Mouse (Mus musculus): ENCODE measurements around the gene Mthfd2. TPM values are rescaled to one million over a fixed set of nuclear protein-coding genes. Genes with fewer than 3 reads are reported as not detected.
A peak's percentile ranks its signal among the peaks of the same experiment; 100 is the strongest.
"Not testable (repeated sequence)": the region's sequence is repeated elsewhere in the genome, so short reads cannot be mapped to it uniquely, and the experiment has no call there.

Gene Mthfd2
- total RNA-seq, 2 experiments from 2014 or later, result 4.6 to 6.2 TPM

DNA sequence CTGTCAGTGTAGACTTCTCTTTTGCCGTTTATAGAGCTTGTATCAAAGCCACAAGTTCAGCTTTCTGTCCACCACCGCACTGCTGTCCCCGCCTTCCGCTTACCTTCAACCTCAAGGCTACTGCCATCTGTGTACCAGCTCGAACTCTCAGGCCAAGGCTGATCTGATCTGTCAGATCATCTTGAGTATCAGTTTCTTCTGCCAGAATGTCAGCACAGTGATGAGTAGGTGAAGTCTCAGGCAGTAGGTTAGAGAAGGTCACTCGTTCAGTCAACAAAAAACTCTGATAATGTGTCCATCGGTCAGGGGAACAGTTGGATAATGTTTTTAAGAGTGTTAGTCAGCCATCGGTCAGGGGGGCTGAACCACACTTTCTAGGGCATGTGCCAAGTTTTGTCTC, 19.6 kb upstream of the Mthfd2 start:
- intact Hi-C loops (cut with DNase I); DNase-seq (ENCODE audit: low spot score in 2 of 2): not testable (repeated sequence)

DNA sequence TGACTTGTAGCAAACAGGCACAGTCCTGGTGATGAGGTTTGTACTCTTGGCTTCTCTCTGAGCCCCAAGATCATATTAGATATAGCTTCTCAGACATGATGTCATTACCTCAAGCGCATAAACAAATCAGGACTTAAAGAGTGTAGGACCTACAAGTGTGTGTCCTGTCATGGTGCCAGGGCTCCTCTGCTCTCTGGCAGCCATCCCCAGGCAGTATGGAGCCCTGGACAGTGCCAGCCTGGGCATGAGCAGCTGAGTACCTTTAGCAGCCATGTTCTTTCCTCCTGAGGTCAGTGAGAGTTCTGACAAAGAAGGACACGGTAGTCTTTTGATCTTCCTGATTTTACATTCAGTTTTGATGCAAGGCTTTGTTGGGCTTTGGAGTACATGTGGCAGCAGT, 17.2 kb upstream of the Mthfd2 start:
- DNase-seq (ENCODE audit: low spot score in 2 of 2), result no peak
- intact Hi-C loops (cut with DNase I), result no loop called here

DNA sequence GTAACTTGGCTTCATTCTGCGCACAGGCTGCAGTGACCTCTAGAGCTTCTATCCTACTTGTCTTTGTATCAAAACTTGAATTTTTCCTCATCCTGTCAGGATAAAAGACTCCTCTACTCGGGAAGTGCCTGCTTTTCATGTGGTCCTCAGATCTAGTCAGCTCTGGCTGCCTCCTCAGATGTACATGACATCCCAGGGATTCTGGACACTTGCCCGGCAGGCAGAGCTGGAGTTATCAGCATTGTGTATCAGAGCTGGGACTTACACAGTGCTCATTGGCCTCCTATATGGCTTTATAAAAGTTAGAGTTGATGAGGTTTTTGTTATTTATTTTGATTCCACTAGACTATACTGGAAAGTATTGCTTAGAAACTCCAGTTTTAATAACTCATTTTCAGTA, 15.7 kb upstream of the Mthfd2 start:
- DNase-seq (ENCODE audit: low spot score in 2 of 2), result no peak
- intact Hi-C loops (cut with DNase I), result no loop called here

DNA sequence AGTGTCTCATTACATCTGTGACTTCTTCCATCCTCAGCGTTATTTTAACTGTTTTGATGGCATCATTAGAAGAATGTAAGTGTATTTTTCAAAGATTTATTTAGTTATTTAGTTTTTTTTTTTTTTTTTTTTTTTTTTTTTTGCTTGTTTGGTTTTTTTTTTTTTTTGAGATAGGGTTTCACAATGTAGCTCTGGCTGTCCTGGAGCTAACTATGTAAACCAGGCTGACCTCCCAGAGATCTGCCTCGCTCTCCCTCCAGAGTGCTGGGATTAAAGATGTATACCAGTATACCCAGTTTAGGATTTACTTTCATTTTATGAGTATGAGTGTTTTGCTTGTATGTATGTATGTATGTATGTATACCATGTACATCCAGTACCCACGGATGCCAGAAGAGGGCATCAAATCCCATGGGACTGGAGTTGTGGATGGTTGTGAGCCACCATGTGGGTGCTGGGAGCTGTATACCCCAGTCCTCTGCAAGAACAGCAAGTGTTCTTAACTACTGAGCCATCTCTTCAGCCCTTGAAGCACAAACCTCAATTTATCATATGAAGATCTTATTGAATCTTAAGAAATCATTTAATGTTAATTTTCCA, 2.0 kb upstream of the Mthfd2 start:
- DNase-seq (ENCODE audit: low spot score in 2 of 2), result no peak
- intact Hi-C loops (cut with DNase I), result loop anchor here (5.0 to 10.0 kb wide), 2 partner anchors 115 to 213 kb away; partner anchors contain the start of gene Mogs

DNA sequence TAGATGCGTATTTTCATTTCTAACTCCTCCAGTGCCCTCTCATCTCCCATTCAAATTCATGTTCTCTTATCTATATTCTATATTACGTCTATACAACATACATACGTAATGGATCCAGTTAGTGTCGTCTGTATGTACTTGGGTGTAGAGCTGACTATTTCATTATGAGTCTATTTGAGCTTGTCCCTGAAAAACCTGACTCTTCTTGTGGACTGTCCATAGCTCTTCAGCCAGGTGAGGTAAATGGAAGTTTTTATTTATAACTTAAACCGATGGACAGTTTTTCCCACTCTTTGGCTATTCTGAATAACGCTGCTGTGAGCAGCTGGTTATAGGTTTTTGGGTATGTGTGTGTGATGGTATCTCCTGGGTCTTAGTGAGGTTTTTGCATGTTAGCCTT, 1.1 kb upstream of the Mthfd2 start:
- intact Hi-C loops (cut with DNase I), result loop anchor here (5.0 to 10.0 kb wide), 2 partner anchors 114 to 212 kb away; partner anchors contain the start of gene Mogs

DNA sequence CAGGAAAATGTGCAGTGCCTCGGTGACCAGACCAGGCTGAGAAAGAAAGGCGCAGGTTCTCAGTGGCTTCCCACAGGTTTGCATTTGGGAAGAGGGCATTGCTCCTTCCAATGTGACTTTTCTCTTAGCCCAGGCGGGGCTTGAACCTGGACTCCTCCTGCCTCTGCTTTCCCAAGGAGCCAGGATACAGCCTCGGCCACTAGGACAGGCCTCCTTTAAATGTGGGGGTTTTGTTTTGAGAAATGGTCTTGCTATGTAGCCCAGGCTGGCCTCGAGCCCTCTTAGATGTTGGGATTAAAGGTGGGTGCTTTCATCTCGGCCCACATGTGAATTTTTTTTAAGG, 657 bp upstream of the Mthfd2 start:
- intact Hi-C loops (cut with DNase I), result loop anchor here (5.0 to 10.0 kb wide), 2 partner anchors 114 to 212 kb away; partner anchors contain the start of gene Mogs
- no peak for DNase-seq (ENCODE audit: low spot score in 2 of 2)

More for the DNA sequence above, 1.1 kb upstream of the Mthfd2 start:
- DNase-seq (ENCODE audit: low spot score in 2 of 2), result no peak

- no peak for DNase-seq (ENCODE audit: low spot score in 2 of 2)
- intact Hi-C loops (cut with DNase I), result loop anchor here (10.0 kb wide), 1 partner anchor 209 kb away; the partner anchor contains the start of gene Mogs
Observed at GRCm38 (mm10) chr6:83323652-83324419, 1.9 kb downstream of the Mthfd2 start.

DNA sequence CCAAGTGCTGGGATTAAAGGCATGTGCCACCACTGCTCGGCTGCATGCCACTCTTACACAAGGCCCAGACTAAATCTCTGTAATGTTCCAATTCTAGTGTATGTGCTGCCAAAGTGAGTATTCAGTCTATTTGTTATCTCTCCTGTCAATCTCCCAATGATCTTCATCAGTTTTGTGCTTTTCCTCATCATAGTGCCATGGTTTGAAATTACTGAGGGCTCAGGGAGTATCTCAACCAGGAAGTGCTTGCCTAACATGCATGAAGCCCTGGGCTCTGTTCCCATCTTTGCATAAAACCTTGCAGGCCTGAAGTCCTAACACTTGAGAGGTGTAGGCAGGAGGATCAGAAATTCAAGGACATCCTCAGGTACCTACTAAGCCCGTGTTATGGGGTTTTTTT, 2.9 kb downstream of the Mthfd2 start:
- intact Hi-C loops (cut with DNase I), result loop anchor here (10.0 kb wide), 1 partner anchor 208 kb away; the partner anchor contains the start of gene Mogs
- DNase-seq (ENCODE audit: low spot score in 2 of 2), result no peak

- no peak for DNase-seq (ENCODE audit: low spot score in 2 of 2)
- intact Hi-C loops (cut with DNase I), result loop anchor here (10.0 kb wide), 1 partner anchor 207 kb away; the partner anchor contains the start of gene Mogs
Observed at GRCm38 (mm10) chr6:83321927-83322326, 3.8 kb downstream of the Mthfd2 start.

DNA sequence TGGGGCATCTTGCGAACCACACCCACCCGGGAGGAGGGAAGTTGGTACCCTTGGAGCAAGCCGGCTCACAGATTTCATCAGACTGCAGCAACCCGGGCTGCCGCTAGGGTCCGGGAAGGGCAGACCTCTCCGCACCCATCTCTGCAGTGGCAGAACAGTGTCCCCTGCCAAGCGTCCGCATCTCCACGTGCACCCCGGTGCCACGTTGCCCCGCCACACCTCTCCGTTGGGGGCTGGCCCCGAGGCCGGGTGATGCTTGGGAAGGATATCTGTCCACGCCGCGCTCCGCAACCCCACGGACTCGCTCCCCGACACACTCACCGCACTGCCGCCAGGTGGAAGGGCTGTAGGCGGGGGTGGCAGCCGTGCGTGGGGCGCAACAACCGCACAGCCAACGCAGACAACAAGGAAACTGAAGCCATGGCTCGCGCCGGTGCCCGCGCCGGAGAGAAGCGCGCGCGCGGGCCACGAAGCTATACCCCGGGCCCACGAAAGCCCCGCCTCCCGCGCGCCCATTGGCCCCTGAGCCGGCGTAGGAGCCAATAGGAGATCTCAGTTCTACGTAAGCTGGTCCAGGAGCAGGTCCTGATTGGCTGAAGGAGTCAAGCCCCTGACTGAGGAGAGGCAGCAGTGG, 8.5 kb downstream of the Mthfd2 start:
- DNase-seq (ENCODE audit: low spot score in 2 of 2), result peak; percentile 89
- intact Hi-C loops (cut with DNase I), result no loop called here

DNA sequence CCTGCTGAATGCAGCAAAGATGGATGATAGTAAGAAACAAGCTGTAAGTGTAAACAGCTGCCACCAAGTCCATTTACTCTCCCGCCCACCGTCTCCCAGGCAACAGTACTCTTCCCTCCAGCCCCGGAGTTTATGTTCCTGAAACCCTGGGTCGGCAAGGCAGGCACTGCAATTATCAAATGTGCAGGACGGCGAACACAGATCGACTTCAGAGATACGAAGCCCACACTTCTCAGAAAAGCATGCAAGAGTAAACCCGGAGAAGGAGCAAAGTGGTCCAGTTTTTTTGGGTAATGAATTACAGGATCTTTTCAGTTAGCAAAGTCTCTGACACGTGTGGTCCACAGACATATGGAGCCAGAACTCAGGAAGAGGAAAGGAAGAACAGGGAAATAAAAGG, 9.7 kb downstream of the Mthfd2 start:
- intact Hi-C loops (cut with DNase I), result no loop called here
- no peak for DNase-seq (ENCODE audit: low spot score in 2 of 2)

DNA sequence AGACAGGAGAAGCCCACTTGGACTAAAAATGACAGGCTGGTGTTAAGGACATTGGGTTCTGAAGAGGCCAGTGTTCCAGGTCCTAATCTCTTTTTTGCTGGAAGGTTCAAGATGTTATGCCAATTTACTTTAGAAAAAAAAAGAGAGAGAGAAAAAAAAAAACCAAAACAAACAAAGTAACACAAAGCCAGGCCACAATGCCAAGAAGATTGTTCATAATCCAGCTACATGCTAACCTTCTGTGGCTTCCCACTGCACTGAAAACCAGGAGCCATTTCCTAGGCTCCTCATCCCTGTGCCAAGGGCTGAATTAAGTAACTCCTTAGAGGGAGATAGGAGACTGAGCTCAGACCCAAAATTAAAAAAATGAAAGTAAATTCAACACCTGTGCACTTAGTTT, 10.4 kb downstream of the Mthfd2 start:
- intact Hi-C loops (cut with DNase I), result no loop called here
- no peak for DNase-seq (ENCODE audit: low spot score in 2 of 2)

DNA sequence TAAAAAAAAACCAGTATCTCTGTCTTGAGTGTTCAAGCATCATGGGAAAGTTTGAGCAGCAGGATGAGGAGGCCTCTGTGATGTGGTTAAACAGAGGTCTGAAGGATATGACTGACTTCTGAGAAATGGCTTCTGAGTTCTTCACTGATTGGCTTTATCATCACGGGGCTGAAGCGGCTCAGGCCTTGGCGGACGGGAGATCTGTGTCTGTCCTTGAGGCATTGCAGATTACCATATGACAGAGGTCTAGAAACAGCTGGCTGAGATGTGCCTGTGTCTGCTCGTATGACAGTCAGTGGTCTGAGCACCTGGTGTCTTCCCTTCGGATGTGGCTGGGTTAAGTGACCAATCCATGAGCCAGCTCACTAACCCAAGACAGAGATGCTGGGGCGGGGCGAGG, 13.2 kb downstream of the Mthfd2 start:
- DNase-seq (ENCODE audit: low spot score in 2 of 2), result no peak
- intact Hi-C loops (cut with DNase I), result no loop called here

DNA sequence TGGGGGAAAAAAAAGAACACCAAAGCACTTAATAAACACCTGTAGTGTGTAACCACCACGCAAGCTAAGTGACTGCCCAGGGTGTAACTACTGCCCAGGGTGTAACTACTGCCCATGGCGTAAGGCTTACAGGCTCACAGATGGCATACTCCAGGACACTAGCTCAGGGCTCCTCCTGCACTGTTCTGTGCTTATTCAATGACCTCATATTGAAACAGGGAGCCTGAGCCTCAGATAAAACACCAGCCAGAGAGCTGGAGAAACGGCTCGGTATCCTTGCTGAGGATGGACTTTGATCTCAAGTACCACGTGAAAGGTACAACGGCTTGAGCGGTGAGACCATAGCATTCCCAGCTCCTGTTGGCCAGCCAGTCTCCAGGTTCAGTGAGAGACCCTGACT, 13.7 kb downstream of the Mthfd2 start:
- DNase-seq (ENCODE audit: low spot score in 2 of 2), result no peak
- intact Hi-C loops (cut with DNase I), result no loop called here

- intact Hi-C loops (cut with DNase I), result no loop called here
- DNase-seq (ENCODE audit: low spot score in 2 of 2), result no peak
Observed at GRCm38 (mm10) chr6:83311206-83311605, 14.5 kb downstream of the Mthfd2 start.

DNA sequence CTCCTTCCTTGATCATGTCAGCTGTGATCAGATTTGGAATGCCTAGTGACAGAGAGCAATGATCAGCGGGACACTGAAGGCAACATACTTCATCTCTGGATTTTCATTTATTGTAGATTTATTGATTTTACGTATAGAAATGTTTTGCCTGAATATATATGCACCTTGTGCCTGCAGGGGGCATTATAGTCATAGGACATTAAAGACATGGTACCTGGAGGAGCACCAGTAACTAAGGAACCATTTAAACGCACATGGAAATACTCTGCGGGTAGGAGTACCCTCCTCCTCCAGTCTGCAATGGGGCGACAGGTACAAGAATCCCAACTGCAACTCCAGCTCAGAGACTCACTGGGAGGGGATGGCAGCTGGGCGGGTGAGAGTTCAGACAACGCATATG, 16.7 kb downstream of the Mthfd2 start:
- intact Hi-C loops (cut with DNase I), result no loop called here
- DNase-seq (ENCODE audit: low spot score in 2 of 2), result no peak

DNA sequence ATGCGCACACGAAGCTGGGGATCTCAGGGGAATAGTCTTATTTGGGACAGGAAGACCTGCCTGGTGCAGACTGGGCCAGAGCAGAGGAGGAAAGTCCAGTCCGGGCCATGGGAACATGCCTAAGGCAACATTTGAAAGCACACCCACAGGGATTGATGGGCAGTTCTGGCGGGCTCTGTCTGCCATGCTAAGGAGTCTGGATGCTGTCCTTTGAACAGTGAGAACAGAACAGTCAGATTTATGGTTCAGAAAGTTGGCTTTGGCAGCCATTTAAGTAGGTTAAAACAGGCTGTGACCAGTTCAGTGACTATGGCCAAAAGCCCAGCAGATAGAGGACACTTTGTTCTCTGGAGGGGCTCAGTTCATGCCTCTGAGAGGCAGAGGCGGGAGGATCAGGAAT, 23.4 kb downstream of the Mthfd2 start:
- no peak for DNase-seq (ENCODE audit: low spot score in 2 of 2)
- intact Hi-C loops (cut with DNase I), result no loop called here

DNA sequence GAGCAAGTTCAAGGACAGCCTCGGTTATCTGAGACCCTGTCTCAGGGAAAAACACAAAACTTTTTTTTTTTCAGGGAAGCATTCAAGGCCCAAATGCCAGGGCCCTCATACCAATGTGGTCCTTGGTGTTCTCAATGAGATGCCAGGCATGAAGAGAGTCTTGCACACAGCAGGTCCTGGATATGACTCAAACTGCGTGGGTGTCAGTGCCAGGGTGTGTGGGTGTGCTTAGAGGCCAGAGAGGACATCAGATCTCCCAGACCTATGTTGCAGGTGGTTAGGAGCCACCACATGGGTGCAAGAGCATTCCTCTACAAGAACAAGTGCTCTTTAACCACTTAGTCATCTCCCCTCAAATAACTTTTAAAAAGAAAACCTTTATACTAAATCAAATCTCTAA, 24.4 kb downstream of the Mthfd2 start:
- DNase-seq (ENCODE audit: low spot score in 2 of 2), result no peak
- intact Hi-C loops (cut with DNase I), result no loop called here

- intact Hi-C loops (cut with DNase I), result no loop called here
- no peak for DNase-seq (ENCODE audit: low spot score in 2 of 2)
Observed at GRCm38 (mm10) chr6:83300447-83301229, 25.1 kb downstream of the Mthfd2 start.
